In the genomic region with DNA sequence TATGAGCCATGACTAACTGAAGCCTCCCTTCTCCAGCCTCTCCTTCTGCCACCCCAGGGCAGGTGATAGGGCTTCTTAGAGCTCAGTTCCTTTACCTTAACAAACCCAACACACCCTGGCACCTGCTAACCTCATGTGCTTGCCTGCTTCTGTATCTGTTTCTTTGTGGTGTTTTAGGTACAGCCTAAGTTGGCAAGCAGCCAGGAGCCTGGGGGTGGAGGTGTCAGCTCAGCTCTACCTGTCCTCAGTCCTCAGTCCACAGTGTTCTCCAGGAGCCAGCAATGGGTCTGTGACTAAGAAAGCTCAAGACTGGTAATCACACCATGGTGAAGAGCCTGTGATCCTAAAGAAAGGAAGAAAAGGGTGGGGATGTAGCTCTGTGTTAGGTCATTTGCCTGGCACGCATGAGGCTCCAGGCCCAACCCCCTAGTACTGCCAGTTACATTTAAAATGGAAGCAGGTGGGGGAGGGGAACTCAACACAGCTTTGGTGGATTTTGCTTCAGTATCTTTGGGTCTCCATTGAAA, we compare ENCODE assay signal across 9 mouse cellular contexts. TPM values are rescaled to one million over a fixed set of nuclear protein-coding genes. Genes with fewer than 3 reads are reported as not detected.
DNase-seq lines count a peak whose midpoint lies in the region; ATAC-seq and TF ChIP-seq lines count a peak whose summit lies in the region.
"Had no signal": no experiment of that assay in that cellular context is flagged by ENCODE, and none has a peak within 500 bp of the region (broad histone marks: within the 10 kb centered on the region; RNA-seq: fewer than 3 reads in every experiment).

No protein-coding gene starts in this region.

- no peaks in the 10 kb centered on the region for H3K36me3 ChIP-seq in lung, embryonic 14.5 days (ENCODE audit: insufficient read depth)
- no peaks in the 10 kb centered on the region for H3K36me3 ChIP-seq in stomach, postnatal 0 days (ENCODE audit: control insufficient read depth, insufficient read depth, low read length)

- WGBS in lung, embryonic 14.5 days: 70% methylated on average over 1 of the region's 1 CpGs
- 39% methylated on average over 1 of the region's 1 CpGs for WGBS in stomach, postnatal 0 days

- H3K9ac ChIP-seq in lung, embryonic 14.5 days: no peak overlapping the region
- H3K9ac ChIP-seq in stomach, postnatal 0 days (ENCODE audit: low read length): no peak overlapping the region

- TF ChIP-seq CTCF in lung, embryonic 14.5 days (IDR thresholded peaks at IDR 0.05; ENCODE audit: low read depth): no peak
- no peak for TF ChIP-seq CTCF in stomach, postnatal 0 days (IDR thresholded peaks at IDR 0.05; ENCODE audit: low read depth)

- H3K4me3 ChIP-seq in lung, embryonic 14.5 days (ENCODE audit: low read depth, low read length): no peak overlapping the region
- H3K4me3 ChIP-seq in stomach, postnatal 0 days (ENCODE audit: low read depth, low read length): no peak overlapping the region
- H3K4me3 ChIP-seq: heart, adult 2 months had no signal

- no peak for TF ChIP-seq EP300 in stomach, postnatal 0 days (optimal IDR thresholded peaks at IDR 0.05)

- no peak overlapping the region for H3K27ac ChIP-seq in lung, embryonic 14.5 days (ENCODE audit: low read depth)
- 0 out of 2 replicates have a peak overlapping the region, but pooled peaks have one; percentile 35 for H3K27ac ChIP-seq in stomach, postnatal 0 days (replicated peaks)
- H3K27ac ChIP-seq: heart, adult 2 months had no signal

- H3K27me3 ChIP-seq in lung, embryonic 14.5 days (ENCODE audit: insufficient read depth, low read length): peaks cover 11% of the 10 kb centered on the region; the same call in 1 of the 2 replicates
- no peaks in the 10 kb centered on the region for H3K27me3 ChIP-seq in stomach, postnatal 0 days (ENCODE audit: control insufficient read depth, insufficient read depth, low read length)

- intact Hi-C loops in heart, postnatal 36 days (cut with DNase I): loop anchor here (5.0 kb wide), 1 partner anchor 147 kb away; no protein-coding TSS in a partner anchor

- no peak for ATAC-seq in lung, embryonic 14.5 days (ENCODE audit: insufficient read depth)
- ATAC-seq in stomach, postnatal 0 days (ENCODE audit: low FRiP score, low TSS enrichment): peak; percentile 22

- H3K4me2 ChIP-seq in lung, embryonic 14.5 days: no peak overlapping the region
- no peak overlapping the region for H3K4me2 ChIP-seq in stomach, postnatal 0 days (replicated peaks; ENCODE audit: low read depth)

- peaks cover 19% of the 10 kb centered on the region for H3K4me1 ChIP-seq in lung, embryonic 14.5 days (ENCODE audit: insufficient read depth)
- peaks cover 2% of the 10 kb centered on the region; the same call in 1 of the 2 replicates for H3K4me1 ChIP-seq in stomach, postnatal 0 days (replicated peaks; ENCODE audit: control insufficient read depth, insufficient read depth)

- no peaks in the 10 kb centered on the region for H3K9me3 ChIP-seq in lung, embryonic 14.5 days (ENCODE audit: low read depth, low read length)
- H3K9me3 ChIP-seq in stomach, postnatal 0 days (ENCODE audit: control insufficient read depth, low read length): no peaks in the 10 kb centered on the region

- peak; percentile 34 for DNase-seq in adrenal gland, postnatal 14 days
- DNase-seq in adrenal gland, adult 2 months: no peak
- peak; percentile 32 for DNase-seq in lung, embryonic 14.5 days
- DNase-seq in lung, postnatal 14 days: no peak
- DNase-seq in cerebellum, postnatal 14 days: peak; percentile 63 to 73
- peak; percentile 84 for DNase-seq in stomach, postnatal 0 days (ENCODE audit: low spot score)
- no peak for DNase-seq in layer of hippocampus, adult 9-11 months
- no peak for DNase-seq in heart, postnatal 36 days
- DNase-seq: heart, adult 2 months had no signal

RNA-seq across cellular contexts. Expression of a gene that starts 4.0 kb away (rescaled TPM):
- 26.8 and 33.4 TPM in 2 replicates for total RNA-seq in adrenal gland, postnatal 14 days (2021)
- 10 to 100 TPM; 24.2 to 26.0 TPM for total RNA-seq in adrenal gland, adult 2 months (2021)
- 31.7 and 33.5 TPM in 2 replicates for polyA plus RNA-seq in adrenal gland, adult 2 months (2012; rRNA removed)
- polyA plus RNA-seq in lung, embryonic 14.5 days (2014; fragmentation: Nextera tagmentation; extraction: Ambion mirVana): 52.1 and 52.4 TPM in 2 replicates
- polyA plus RNA-seq in stomach, postnatal 0 days (2015; fragmentation: Nextera tagmentation; extraction: Ambion mirVana): 61.2 and 62.6 TPM in 2 replicates
- total RNA-seq in heart, postnatal 36 days (2021): 10 to 100 TPM; 18.7 to 24.7 TPM

Comparison
In these comparisons a context has a peak if more than half of its experiments do, and no peak if none do; other contexts are left out.
1. DNase-seq: peak in adrenal gland, postnatal 14 days (single experiment), lung, embryonic 14.5 days (single experiment), cerebellum, postnatal 14 days (2 of 2) and stomach, postnatal 0 days (single experiment); none in adrenal gland, adult 2 months (single experiment), lung, postnatal 14 days (single experiment), layer of hippocampus, adult 9-11 months (single experiment) and heart, postnatal 36 days (0 of 2).